Mouse (Mus musculus): ENCODE measurements at regions not wholly inside any gene's neighbourhood (a gene's known extent, or its start where the extent isn't known, plus 50 kb on each side); places are given as distances from the start of the nearest gene placed in this dataset.

DNA sequence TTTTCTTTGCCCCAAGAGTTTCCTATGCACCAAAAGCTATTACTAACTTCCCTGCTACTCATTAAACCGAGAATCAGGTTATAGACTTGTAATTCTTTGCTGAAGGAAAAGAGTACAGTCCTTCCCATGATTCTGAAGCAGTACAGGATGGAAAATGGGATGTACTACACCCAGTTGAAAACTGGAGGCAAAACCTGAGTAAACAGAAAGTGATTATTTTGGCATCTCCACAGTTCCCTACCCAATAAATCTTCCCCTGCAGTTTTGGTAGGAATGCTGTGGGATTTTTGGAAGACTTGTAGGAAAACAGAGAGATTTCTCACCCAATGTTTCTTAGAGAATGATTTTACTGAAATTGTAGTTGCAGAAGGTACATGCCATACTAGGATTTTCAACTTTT, 268.5 kb downstream of the Dio2 start:
- DNase-seq: no peak

DNA sequence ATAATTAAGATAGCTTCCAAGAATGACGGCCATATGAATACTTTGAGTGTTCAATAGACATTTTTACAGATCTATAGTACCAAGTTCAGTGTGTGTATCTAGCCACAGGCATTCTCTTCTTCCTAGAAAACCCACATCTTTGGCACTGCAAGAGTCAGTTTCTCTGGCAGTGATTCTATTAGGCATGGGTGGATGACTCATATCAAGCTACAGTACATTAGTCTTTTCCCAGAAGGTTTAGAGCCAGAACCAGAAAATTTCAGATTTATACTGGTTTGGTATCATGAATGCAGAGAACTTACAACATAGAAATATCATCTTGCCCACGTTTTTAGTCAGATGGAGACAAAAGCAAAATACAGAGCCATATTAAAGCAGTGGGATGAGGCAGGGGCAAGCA, 278.1 kb downstream of the Dio2 start:
- DNase-seq: no peak

GRCm38 (mm10) chr12:90440672-90441071, 297.6 kb downstream of the Dio2 start:
- DNase-seq: no peak

DNA sequence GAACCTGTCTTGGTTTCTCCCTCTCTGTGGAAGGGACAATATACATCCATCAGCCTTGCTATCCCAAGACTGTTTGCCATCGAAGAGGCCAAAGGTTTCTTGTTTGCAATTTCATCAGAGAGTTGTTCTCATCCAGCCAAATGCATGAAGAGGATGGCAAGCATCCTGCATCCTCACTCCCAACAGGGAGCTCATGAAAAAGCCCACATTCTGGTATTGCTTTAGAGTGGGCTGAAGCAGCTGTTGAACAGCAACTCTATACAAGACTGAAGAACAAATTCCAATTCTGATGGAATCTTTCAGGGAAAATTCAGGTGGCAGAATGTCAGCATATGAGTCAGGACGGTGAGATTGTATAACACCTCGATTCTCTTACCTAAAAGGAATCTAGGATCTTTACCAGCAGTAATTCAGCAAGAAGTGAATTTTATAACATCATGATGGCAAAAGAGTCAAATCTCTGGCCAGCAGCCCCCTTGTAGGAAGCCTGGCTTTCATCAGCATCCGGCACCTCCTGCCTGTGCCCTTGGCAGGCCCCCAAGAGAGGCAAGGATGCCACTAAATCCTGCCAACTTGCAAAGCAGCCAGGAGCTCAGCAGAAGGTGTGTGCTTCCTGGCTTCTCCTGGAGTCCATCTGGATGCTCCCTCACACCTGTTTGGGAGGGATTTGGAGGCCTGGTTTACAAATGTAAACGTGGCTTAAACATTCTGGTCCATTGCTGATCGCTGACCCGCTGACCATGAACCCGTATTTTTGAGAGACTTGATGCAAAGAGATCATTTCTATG, 312.8 kb downstream of the Dio2 start:
- peak; percentile 80 for DNase-seq

GRCm38 (mm10) chr12:90417590-90418221, 320.5 kb downstream of the Dio2 start:
- no peak for DNase-seq

DNA sequence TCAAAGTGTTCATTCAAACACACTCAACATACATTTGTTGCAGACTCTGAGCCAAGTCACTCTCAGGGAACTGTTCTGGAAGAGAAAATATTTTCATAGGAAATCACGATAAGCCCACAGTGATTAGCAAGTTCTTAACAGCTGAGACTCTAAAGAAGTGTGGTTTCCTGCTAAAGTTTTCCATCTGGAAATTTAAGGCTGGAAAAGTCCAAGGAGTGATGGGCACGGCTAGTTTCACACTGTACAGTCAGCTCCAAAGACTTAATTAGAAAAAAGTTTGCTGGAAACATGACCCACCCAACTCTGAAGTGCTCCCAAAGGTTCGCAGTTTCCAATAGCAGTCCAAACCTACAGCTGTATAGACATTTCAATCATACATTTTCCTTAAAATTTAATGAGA, 329.5 kb downstream of the Dio2 start:
- no peak for DNase-seq

DNA sequence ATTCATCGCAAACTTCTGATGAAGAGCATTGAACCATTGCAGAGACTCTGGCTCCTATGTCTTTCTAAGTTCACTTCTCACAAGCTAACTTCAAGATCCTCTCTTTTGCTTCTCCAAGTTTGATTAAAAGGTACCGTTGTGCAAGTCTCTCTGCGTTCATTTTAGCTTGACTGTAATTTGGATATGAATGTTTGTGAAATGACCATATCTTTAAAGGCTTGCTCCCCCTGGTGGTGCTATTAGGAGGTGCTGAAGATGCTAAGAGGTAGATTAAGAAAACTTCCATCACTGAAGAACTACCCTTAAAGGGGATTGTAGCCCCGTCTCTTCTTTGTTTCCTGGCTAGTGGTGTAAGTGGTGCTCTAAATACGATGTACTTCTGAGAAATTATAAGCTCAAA, 339.7 kb downstream of the Dio2 start:
- no peak for DNase-seq
